Mouse (Mus musculus): Measurements from ENCODE around the gene Ccdc30. TPM values are rescaled to one million over a fixed set of nuclear protein-coding genes. Genes with fewer than 3 reads are reported as not detected.

The Ccdc30 gene
- polyA plus RNA-seq, 1 experiment: 3.7 TPM

GRCm38 (mm10) chr4:119411877-119412650, 3.3 kb downstream of the Ccdc30 start:
- Histone ChIP-seq H3K4me3 (replicated peaks; ENCODE audit: control insufficient read depth, low read depth, low read length) (no peak overlapping the region), H3K27ac (ENCODE audit: control insufficient read depth, insufficient read depth, low read depth, low read length, poor library complexity) (no peak overlapping the region), H3K4me1 (ENCODE audit: control insufficient read depth, insufficient read depth, low read length) (peaks cover 4% of the 10 kb centered on the region; the same call in 1 of the 2 replicates)
- TF ChIP-seq POLR2A (IDR thresholded peaks at IDR 0.05; ENCODE audit: borderline replicate concordance, control insufficient read depth, low read depth, low read length): no peak
- TF ChIP-seq CTCF (IDR thresholded peaks at IDR 0.05; ENCODE audit: control insufficient read depth, insufficient read depth, low read length): no peak
- 65% methylated on average over 12 of the region's 12 CpGs for WGBS

GRCm38 (mm10) chr4:119403431-119403830, 11.9 kb downstream of the Ccdc30 start:
- WGBS: 88% methylated on average over 2 of the region's 2 CpGs

GRCm38 (mm10) chr4:119400896-119401295, 14.4 kb downstream of the Ccdc30 start:
- no peak for TF ChIP-seq CTCF (IDR thresholded peaks at IDR 0.05; ENCODE audit: control insufficient read depth, insufficient read depth, low read length)
- no peak for TF ChIP-seq POLR2A (IDR thresholded peaks at IDR 0.05; ENCODE audit: borderline replicate concordance, control insufficient read depth, low read depth, low read length)
- 63% methylated on average over 7 of the region's 7 CpGs for WGBS
- H3K4me3 ChIP-seq (replicated peaks; ENCODE audit: control insufficient read depth, low read depth, low read length): no peak overlapping the region
- no peaks in the 10 kb centered on the region for H3K4me1 ChIP-seq (ENCODE audit: control insufficient read depth, insufficient read depth, low read length)
- H3K27ac ChIP-seq (ENCODE audit: control insufficient read depth, insufficient read depth, low read depth, low read length, poor library complexity): no peak overlapping the region

More at GRCm38 (mm10) chr4:119403431-119403830, 11.9 kb downstream of the Ccdc30 start:
- no peaks in the 10 kb centered on the region for H3K4me1 ChIP-seq (ENCODE audit: control insufficient read depth, insufficient read depth, low read length)
- no peak overlapping the region for H3K4me3 ChIP-seq (replicated peaks; ENCODE audit: control insufficient read depth, low read depth, low read length)
- TF ChIP-seq CTCF (IDR thresholded peaks at IDR 0.05; ENCODE audit: control insufficient read depth, insufficient read depth, low read length) (no peak), POLR2A (IDR thresholded peaks at IDR 0.05; ENCODE audit: borderline replicate concordance, control insufficient read depth, low read depth, low read length) (no peak)
- no peak overlapping the region for H3K27ac ChIP-seq (ENCODE audit: control insufficient read depth, insufficient read depth, low read depth, low read length, poor library complexity)

- TF ChIP-seq POLR2A (IDR thresholded peaks at IDR 0.05; ENCODE audit: borderline replicate concordance, control insufficient read depth, low read depth, low read length): no peak
- TF ChIP-seq CTCF (IDR thresholded peaks at IDR 0.05; ENCODE audit: control insufficient read depth, insufficient read depth, low read length): no peak
- Histone ChIP-seq H3K27ac (ENCODE audit: control insufficient read depth, insufficient read depth, low read depth, low read length, poor library complexity) (no peak overlapping the region), H3K4me1 (ENCODE audit: control insufficient read depth, insufficient read depth, low read length) (no peaks in the 10 kb centered on the region), H3K4me3 (replicated peaks; ENCODE audit: control insufficient read depth, low read depth, low read length) (no peak overlapping the region)
- WGBS: 80% methylated on average over 7 of the region's 7 CpGs
Observed at GRCm38 (mm10) chr4:119398751-119399150, 16.6 kb downstream of the Ccdc30 start.

- 97% methylated on average over 1 of the region's 1 CpGs for WGBS
- no peak for TF ChIP-seq POLR2A (IDR thresholded peaks at IDR 0.05; ENCODE audit: borderline replicate concordance, control insufficient read depth, low read depth, low read length)
- peak; percentile 72 for TF ChIP-seq CTCF (IDR thresholded peaks at IDR 0.05; ENCODE audit: control insufficient read depth, insufficient read depth, low read length)
- no peaks in the 10 kb centered on the region for H3K4me1 ChIP-seq (ENCODE audit: control insufficient read depth, insufficient read depth, low read length)
Observed at GRCm38 (mm10) chr4:119390369-119390768, 25.0 kb downstream of the Ccdc30 start.

GRCm38 (mm10) chr4:119389184-119389583, 26.1 kb downstream of the Ccdc30 start:
- H3K4me1 ChIP-seq (ENCODE audit: control insufficient read depth, insufficient read depth, low read length): no peaks in the 10 kb centered on the region
- TF ChIP-seq CTCF (IDR thresholded peaks at IDR 0.05; ENCODE audit: control insufficient read depth, insufficient read depth, low read length) (no peak), POLR2A (IDR thresholded peaks at IDR 0.05; ENCODE audit: borderline replicate concordance, control insufficient read depth, low read depth, low read length) (no peak)
- 57% methylated on average over 3 of the region's 3 CpGs for WGBS
- H3K27ac ChIP-seq (ENCODE audit: control insufficient read depth, insufficient read depth, low read depth, low read length, poor library complexity): no peak overlapping the region
- H3K4me3 ChIP-seq (replicated peaks; ENCODE audit: control insufficient read depth, low read depth, low read length): no peak overlapping the region

More at GRCm38 (mm10) chr4:119390369-119390768, 25.0 kb downstream of the Ccdc30 start:
- Histone ChIP-seq H3K27ac (ENCODE audit: control insufficient read depth, insufficient read depth, low read depth, low read length, poor library complexity) (no peak overlapping the region), H3K4me3 (replicated peaks; ENCODE audit: control insufficient read depth, low read depth, low read length) (no peak overlapping the region)

GRCm38 (mm10) chr4:119381471-119382190, 33.7 kb downstream of the Ccdc30 start:
- Histone ChIP-seq H3K4me3 (replicated peaks; ENCODE audit: control insufficient read depth, low read depth, low read length) (no peak overlapping the region), H3K27ac (ENCODE audit: control insufficient read depth, insufficient read depth, low read depth, low read length, poor library complexity) (no peak overlapping the region), H3K4me1 (ENCODE audit: control insufficient read depth, insufficient read depth, low read length) (no peaks in the 10 kb centered on the region)
- WGBS: 74% methylated on average over 7 of the region's 7 CpGs
- no peak for TF ChIP-seq POLR2A (IDR thresholded peaks at IDR 0.05; ENCODE audit: borderline replicate concordance, control insufficient read depth, low read depth, low read length)
- no peak for TF ChIP-seq CTCF (IDR thresholded peaks at IDR 0.05; ENCODE audit: control insufficient read depth, insufficient read depth, low read length)

GRCm38 (mm10) chr4:119369460-119369859, 45.9 kb downstream of the Ccdc30 start:
- no peak overlapping the region for H3K4me3 ChIP-seq (replicated peaks; ENCODE audit: control insufficient read depth, low read depth, low read length)
- no peaks in the 10 kb centered on the region for H3K4me1 ChIP-seq (ENCODE audit: control insufficient read depth, insufficient read depth, low read length)
- H3K27ac ChIP-seq (ENCODE audit: control insufficient read depth, insufficient read depth, low read depth, low read length, poor library complexity): no peak overlapping the region
- TF ChIP-seq CTCF (IDR thresholded peaks at IDR 0.05; ENCODE audit: control insufficient read depth, insufficient read depth, low read length) (no peak), POLR2A (IDR thresholded peaks at IDR 0.05; ENCODE audit: borderline replicate concordance, control insufficient read depth, low read depth, low read length) (no peak)
- WGBS: 82% methylated on average over 6 of the region's 6 CpGs

All from bone marrow, adult 2 months (tissue).